Mouse (Mus musculus) CD4-positive, CD25-positive, alpha-beta regulatory T cell, adult 4 months (primary cell): ENCODE results near the gene Zfand2a. TPM values are rescaled to one million over a fixed set of nuclear protein-coding genes. Genes with fewer than 3 reads are reported as not detected.

Experiments used
- ATAC-seq: one replicate; pipeline ENCODE4 v1.8.0; 2017
- polyA plus RNA-seq, 2 experiments: library from polyadenylated mRNA; unstranded; fragments of 100-300 nt; shearing (Covaris generic); gene quantifications; one replicate each; pipeline ENCODE4 v1.2.1; 2017

The Zfand2a gene
- polyA plus RNA-seq, 2 experiments from 2014 or later, result 10.2 to 10.6 TPM

DNA sequence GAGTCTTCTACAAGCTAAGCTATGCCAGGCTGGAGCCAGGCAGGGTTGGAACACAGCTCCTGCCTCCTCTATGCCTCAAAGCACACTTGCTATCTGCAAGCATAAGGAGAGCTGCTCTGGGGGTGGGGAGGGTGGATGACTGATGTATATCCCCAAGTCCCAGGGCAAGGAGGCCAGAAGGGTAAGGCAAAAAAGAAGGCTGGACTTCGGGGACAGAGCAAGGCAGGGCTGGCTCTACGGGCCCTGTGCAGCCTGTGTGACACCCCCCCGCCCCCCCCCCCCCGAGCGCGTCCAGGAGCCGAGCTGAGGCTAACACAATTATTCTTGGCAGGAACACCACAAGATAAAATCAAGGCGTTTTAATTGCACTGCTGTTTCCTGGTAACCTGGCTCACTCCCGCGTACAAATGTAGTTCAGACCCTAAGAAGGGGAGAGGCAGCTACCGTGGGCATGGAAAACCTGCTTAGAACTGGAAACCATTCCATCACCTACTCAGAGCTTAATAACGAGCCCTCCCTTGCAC is 54.5 kb downstream of the Zfand2a start:
- ATAC-seq, result no peak

DNA sequence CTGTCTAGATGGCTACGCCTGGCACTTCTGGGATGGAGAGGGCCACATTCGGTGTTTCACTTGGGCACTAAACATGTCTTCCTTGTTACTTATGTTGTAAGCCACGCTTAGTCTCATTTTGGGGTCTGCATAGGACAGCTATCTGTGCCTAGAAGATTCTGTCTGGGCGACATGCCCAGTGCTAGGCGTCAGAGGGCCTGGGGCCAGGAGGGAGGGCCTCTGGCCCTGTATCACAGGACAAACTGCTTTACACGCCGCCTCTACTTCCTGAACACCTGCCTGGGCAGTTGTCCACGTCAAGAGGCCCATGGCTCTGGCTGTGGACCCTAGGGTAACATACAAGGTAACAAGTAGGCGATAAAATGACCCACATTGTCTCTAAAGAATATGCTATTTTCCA is 56.4 kb downstream of the Zfand2a start:
- no peak for ATAC-seq

DNA sequence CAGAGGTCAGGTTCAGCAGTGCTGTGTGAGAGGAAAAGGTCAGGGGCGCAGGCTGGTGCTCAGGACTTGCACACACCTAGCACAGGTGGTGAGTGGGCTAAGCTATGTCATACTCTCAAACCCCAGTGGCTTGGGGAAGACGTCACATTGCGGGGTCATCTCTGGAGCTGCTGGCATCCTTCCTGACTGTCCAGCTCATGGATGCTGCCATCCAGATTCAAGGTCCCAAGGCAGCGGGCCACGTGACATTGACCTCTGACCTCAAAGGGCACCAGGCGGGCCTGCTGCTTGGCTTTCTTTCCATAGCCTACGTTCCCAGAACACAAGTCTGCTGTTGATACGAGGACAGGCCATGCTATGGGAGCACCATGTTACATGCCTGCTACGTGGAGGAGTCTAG is 57.3 kb downstream of the Zfand2a start:
- ATAC-seq, result no peak

DNA sequence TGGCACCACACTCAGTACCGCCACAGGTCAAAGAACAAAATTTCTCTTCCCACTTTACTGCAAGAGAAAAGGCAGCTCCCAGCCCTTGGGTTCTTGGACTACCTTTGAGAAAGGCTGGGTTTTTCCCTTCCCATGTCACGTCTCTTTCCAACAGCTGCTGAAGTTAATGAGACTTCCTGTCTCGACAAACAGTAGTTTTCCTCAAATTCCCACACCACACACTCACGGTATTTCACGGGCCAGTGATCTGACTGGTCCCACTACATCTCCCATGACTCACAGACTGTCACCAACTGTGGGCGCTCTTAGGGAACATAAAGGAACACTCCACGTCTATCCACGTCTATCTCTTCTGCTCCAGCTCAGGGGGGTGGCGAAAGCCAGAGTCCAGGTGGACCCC is 59.2 kb downstream of the Zfand2a start:
- ATAC-seq, result no peak

DNA sequence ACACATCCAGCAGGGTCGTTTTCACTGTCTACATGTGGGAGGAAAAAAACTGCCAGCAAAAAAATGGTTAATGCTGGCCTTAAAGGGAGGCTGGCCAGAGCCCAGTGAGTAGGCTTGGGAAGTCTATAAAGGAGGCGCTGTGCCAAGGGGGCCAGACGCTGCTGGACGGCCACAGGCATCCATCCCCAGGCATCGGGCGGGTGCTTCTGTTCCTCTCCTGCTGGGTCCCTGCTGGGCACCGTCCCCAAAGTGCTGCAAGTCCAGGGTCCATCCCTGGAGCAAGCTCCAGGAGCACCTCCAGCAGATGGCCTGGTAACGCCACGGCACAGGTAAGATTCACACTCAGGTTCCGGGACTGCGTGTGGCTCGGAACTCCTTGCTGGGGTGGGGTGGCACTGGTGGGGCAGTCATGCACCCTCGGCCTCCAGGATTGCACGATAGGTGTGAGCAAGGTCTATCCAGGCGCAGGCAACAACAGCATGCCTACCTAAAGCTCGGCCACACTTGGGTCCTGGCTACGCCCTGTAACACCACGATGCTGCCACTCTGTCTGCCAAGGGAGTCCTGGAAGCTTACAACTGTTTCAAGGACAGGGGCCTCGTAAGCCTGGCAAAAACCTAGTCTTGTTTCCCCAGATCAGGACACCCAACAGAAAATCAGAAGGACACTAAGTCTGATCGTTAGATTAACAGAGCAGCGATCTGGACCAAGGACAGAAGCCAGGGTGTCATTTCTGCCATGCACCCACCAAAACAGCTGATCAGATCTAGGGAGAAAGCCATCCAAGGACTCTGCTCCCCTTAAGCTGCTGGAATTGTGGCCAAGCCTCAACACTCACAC is 61.1 kb downstream of the Zfand2a start, which contains the start of gene Gper1:
Gene Gper1, plus strand, starts transcription at position 126 of the 840 bp plus-strand sequence.
- no peak for ATAC-seq

Other genes starting within 250 kb of the Zfand2a start
- 10 to 100 TPM; 12.5 to 12.6 TPM for gene Get4, start 232.2 kb downstream of the Zfand2a start, polyA plus RNA-seq
- gene Adap1, start 158.9 kb downstream of the Zfand2a start, polyA plus RNA-seq, result 1 to 10 TPM; 4.8 to 6.0 TPM
- gene Cox19, start 133.1 kb downstream of the Zfand2a start, polyA plus RNA-seq, result 10 to 100 TPM; 49.9 to 52.2 TPM
- gene Cyp2w1, start 131.9 kb downstream of the Zfand2a start, polyA plus RNA-seq, result not detected
- gene Gpr146, start 106.9 kb downstream of the Zfand2a start, polyA plus RNA-seq, result 10 to 100 TPM in 1 of 2 experiments, 1 to 10 TPM in 1; 8.1 to 11.3 TPM
- not detected for gene C130050O18Rik, start 79.3 kb downstream of the Zfand2a start, polyA plus RNA-seq
- not detected for gene Gper1, start 61.4 kb downstream of the Zfand2a start, polyA plus RNA-seq
- 1 to 10 TPM; 2.5 to 6.8 TPM for gene 3110082I17Rik, start 24.0 kb downstream of the Zfand2a start, polyA plus RNA-seq
- gene Uncx, start 58.9 kb upstream of the Zfand2a start, polyA plus RNA-seq, result not detected